In genomic region chr11:116282912-116283521, GRCm38 (mm10) we compare ENCODE assay signal across 12 mouse cellular contexts. TPM values are rescaled to one million over a fixed set of nuclear protein-coding genes. Genes with fewer than 3 reads are reported as not detected.
DNase-seq lines count a peak whose midpoint lies in the region; ATAC-seq and TF ChIP-seq lines count a peak whose summit lies in the region.
"Had no signal": no experiment of that assay in that cellular context is flagged by ENCODE, and none has a peak within 500 bp of the region (broad histone marks: within the 10 kb centered on the region; RNA-seq: fewer than 3 reads in every experiment).

No protein-coding gene starts in this region.

- ATAC-seq in hindbrain, embryonic 11.5 days (ENCODE audit: low FRiP score) = no peak
- ATAC-seq in hindbrain, embryonic 12.5 days (ENCODE audit: low FRiP score) = no peak
- ATAC-seq in limb, embryonic 13.5 days (ENCODE audit: low FRiP score, low read depth) = no peak
- no peak for ATAC-seq in liver, embryonic 12.5 days

- no peak overlapping the region for H3K9ac ChIP-seq in hindbrain, embryonic 11.5 days (ENCODE audit: low read depth, low read length)
- no peak overlapping the region for H3K9ac ChIP-seq in hindbrain, embryonic 12.5 days
- H3K9ac ChIP-seq in ES-Bruce4 (ENCODE audit: low read depth, poor library complexity, severe bottlenecking) = no peak overlapping the region
- 0 out of 2 replicates have a peak overlapping the region, but pooled peaks have one; percentile 31 for H3K9ac ChIP-seq in limb, embryonic 13.5 days
- H3K9ac ChIP-seq in liver, embryonic 12.5 days = no peak overlapping the region
- H3K9ac ChIP-seq: heart, embryonic 15.5 days; neural tube, embryonic 13.5 days had no signal

- no peak for TF ChIP-seq EP300 in ES-Bruce4 (IDR thresholded peaks at IDR 0.05; ENCODE audit: insufficient read depth, low read depth, low read length)

- no peaks in the 10 kb centered on the region for H3K9me3 ChIP-seq in hindbrain, embryonic 11.5 days (ENCODE audit: control insufficient read depth, low read length)
- H3K9me3 ChIP-seq in hindbrain, embryonic 12.5 days (replicated peaks) = no peaks in the 10 kb centered on the region
- no peaks in the 10 kb centered on the region for H3K9me3 ChIP-seq in ES-Bruce4 (replicated peaks; ENCODE audit: control insufficient read depth, insufficient read depth, low read length, poor library complexity, severe bottlenecking)
- H3K9me3 ChIP-seq in embryonic facial prominence, embryonic 10.5 days = no peaks in the 10 kb centered on the region
- H3K9me3 ChIP-seq in limb, embryonic 13.5 days = no peaks in the 10 kb centered on the region
- peaks cover 4% of the 10 kb centered on the region; the same call in 1 of the 2 replicates for H3K9me3 ChIP-seq in liver, embryonic 12.5 days (replicated peaks)
- H3K9me3 ChIP-seq: heart, embryonic 15.5 days; neural tube, embryonic 13.5 days had no signal

- no peak overlapping the region for H3K4me2 ChIP-seq in hindbrain, embryonic 11.5 days (replicated peaks; ENCODE audit: low read depth, low read length)
- H3K4me2 ChIP-seq in hindbrain, embryonic 12.5 days (replicated peaks) = no peak overlapping the region
- 0 out of 2 replicates have a peak overlapping the region, but pooled peaks have one; percentile 14 for H3K4me2 ChIP-seq in limb, embryonic 13.5 days (replicated peaks)
- H3K4me2 ChIP-seq in liver, embryonic 12.5 days = no peak overlapping the region

- WGBS in hindbrain, embryonic 11.5 days = 11% methylated on average over 48 of the region's 48 CpGs
- 9% methylated on average over 48 of the region's 48 CpGs for WGBS in hindbrain, embryonic 12.5 days
- WGBS in embryonic facial prominence, embryonic 10.5 days = 11% methylated on average over 48 of the region's 48 CpGs
- WGBS in limb, embryonic 13.5 days = 11% methylated on average over 48 of the region's 48 CpGs
- WGBS in liver, embryonic 12.5 days (ENCODE audit: insufficient replicate concordance) = 11% methylated on average over 48 of the region's 48 CpGs

- H3K4me1 ChIP-seq in hindbrain, embryonic 11.5 days (replicated peaks; ENCODE audit: control insufficient read depth, insufficient read depth, low read length) = peaks cover 10% of the 10 kb centered on the region
- H3K4me1 ChIP-seq in hindbrain, embryonic 12.5 days = peaks cover 19% of the 10 kb centered on the region
- no peaks in the 10 kb centered on the region for H3K4me1 ChIP-seq in ES-Bruce4 (ENCODE audit: control insufficient read depth, insufficient read depth, low read length)
- H3K4me1 ChIP-seq in embryonic facial prominence, embryonic 10.5 days = peaks cover 31% of the 10 kb centered on the region
- H3K4me1 ChIP-seq in limb, embryonic 13.5 days = peaks cover 21% of the 10 kb centered on the region
- H3K4me1 ChIP-seq in liver, embryonic 12.5 days = peaks cover 16% of the 10 kb centered on the region

- H3K36me3 ChIP-seq in hindbrain, embryonic 11.5 days (ENCODE audit: control insufficient read depth, insufficient read depth, low read length) = 0 out of 2 replicates have a peak, but pooled peaks cover under 1% of the 10 kb centered on the region
- peaks cover 9% of the 10 kb centered on the region for H3K36me3 ChIP-seq in hindbrain, embryonic 12.5 days
- H3K36me3 ChIP-seq in ES-Bruce4 (ENCODE audit: control insufficient read depth, insufficient read depth, low read length, poor library complexity, severe bottlenecking) = no peaks in the 10 kb centered on the region
- peaks cover 9% of the 10 kb centered on the region for H3K36me3 ChIP-seq in embryonic facial prominence, embryonic 10.5 days (replicated peaks)
- peaks cover 10% of the 10 kb centered on the region for H3K36me3 ChIP-seq in limb, embryonic 13.5 days
- H3K36me3 ChIP-seq in liver, embryonic 12.5 days = peaks cover 8% of the 10 kb centered on the region; the same call in 1 of the 2 replicates

- DNase-seq in hindbrain, embryonic 11.5 days (ENCODE audit: low spot score) = peak; percentile 30
- DNase-seq in embryonic facial prominence, embryonic 10.5 days (ENCODE audit: low spot score) = no peak
- DNase-seq in left cerebral cortex, postnatal 14 days (ENCODE audit: low spot score in 2 of 2) = no peak
- no peak for DNase-seq in left cerebral cortex, postnatal 10 days (ENCODE audit: extremely low spot score in 1 of 2, low spot score in 2 of 2)

- TF ChIP-seq POLR2A in ES-Bruce4 (IDR thresholded peaks at IDR 0.05; ENCODE audit: insufficient read depth, low read length) = no peak

- intact Hi-C loops in left cerebral cortex, postnatal 14 days (cut with DNase I) = no loop called here
- intact Hi-C loops in left cerebral cortex, postnatal 10 days (cut with DNase I) = no loop called here

- TF ChIP-seq CTCF in ES-Bruce4 (IDR thresholded peaks at IDR 0.05; ENCODE audit: low read depth, low read length) = no peak

- no peak overlapping the region for H3K27ac ChIP-seq in hindbrain, embryonic 11.5 days (ENCODE audit: low read depth, low read length)
- no peak overlapping the region for H3K27ac ChIP-seq in hindbrain, embryonic 12.5 days
- H3K27ac ChIP-seq in ES-Bruce4 (ENCODE audit: insufficient read depth, low read length) = no peak overlapping the region
- H3K27ac ChIP-seq in embryonic facial prominence, embryonic 10.5 days (replicated peaks) = no peak overlapping the region
- H3K27ac ChIP-seq in limb, embryonic 13.5 days = no peak overlapping the region
- H3K27ac ChIP-seq in liver, embryonic 12.5 days = no peak overlapping the region
- H3K27ac ChIP-seq: heart, embryonic 15.5 days; neural tube, embryonic 13.5 days had no signal

- no peak overlapping the region for H3K4me3 ChIP-seq in hindbrain, embryonic 11.5 days (ENCODE audit: low read depth, low read length)
- no peak overlapping the region for H3K4me3 ChIP-seq in hindbrain, embryonic 12.5 days
- H3K4me3 ChIP-seq in ES-Bruce4 (ENCODE audit: low read depth, low read length) = peak overlapping the region; percentile 24
- H3K4me3 ChIP-seq in embryonic facial prominence, embryonic 10.5 days = peak overlapping the region; percentile 25; the same call in 1 of the 2 replicates
- H3K4me3 ChIP-seq in limb, embryonic 13.5 days = peak overlapping the region; percentile 42
- no peak overlapping the region for H3K4me3 ChIP-seq in liver, embryonic 12.5 days

- peaks cover 54% of the 10 kb centered on the region for H3K27me3 ChIP-seq in hindbrain, embryonic 11.5 days (ENCODE audit: control insufficient read depth, insufficient read depth, low read length)
- peaks cover 67% of the 10 kb centered on the region for H3K27me3 ChIP-seq in hindbrain, embryonic 12.5 days
- no peaks in the 10 kb centered on the region for H3K27me3 ChIP-seq in ES-Bruce4 (ENCODE audit: control insufficient read depth, insufficient read depth, low read length, poor library complexity, severe bottlenecking)
- peaks cover 68% of the 10 kb centered on the region for H3K27me3 ChIP-seq in embryonic facial prominence, embryonic 10.5 days (replicated peaks; ENCODE audit: low read depth, poor library complexity, severe bottlenecking)
- peaks cover 68% of the 10 kb centered on the region for H3K27me3 ChIP-seq in limb, embryonic 13.5 days
- H3K27me3 ChIP-seq in liver, embryonic 12.5 days (replicated peaks) = peaks cover 74% of the 10 kb centered on the region
- H3K27me3 ChIP-seq: CH12.LX had no signal

RNA-seq across cellular contexts. Expression of gene Galr2, which starts 2.3 kb away (rescaled TPM):
- polyA plus RNA-seq in hindbrain, embryonic 11.5 days (2014; fragmentation: Nextera tagmentation; extraction: Ambion mirVana) = 0.42 and 0.54 TPM in 2 replicates
- polyA plus RNA-seq in hindbrain, embryonic 12.5 days (2016; fragmentation: Nextera tagmentation; extraction: Ambion mirVana) = 0.53 and 0.56 TPM in 2 replicates
- 0.35 and 0.61 TPM in 2 replicates for polyA plus RNA-seq in ES-Bruce4 (2011; ENCODE audit: insufficient read depth, insufficient read length, low read depth, missing spikeins)
- 0.25 and 0.39 TPM in 2 replicates for polyA plus RNA-seq in embryonic facial prominence, embryonic 10.5 days (2016; fragmentation: Nextera tagmentation; extraction: Ambion mirVana)
- polyA plus RNA-seq in limb, embryonic 13.5 days (2015; fragmentation: Nextera tagmentation; extraction: Ambion mirVana) = 0.18 and 0.27 TPM in 2 replicates
- total RNA-seq in left cerebral cortex, postnatal 14 days (2021) = under 1 TPM in 1 of 2 experiments, not detected in 1; 0.18 TPM
- polyA plus RNA-seq in liver, embryonic 12.5 days (2016; fragmentation: Nextera tagmentation; extraction: Ambion mirVana) = not detected in 2 replicates
- not detected for total RNA-seq in left cerebral cortex, postnatal 10 days (2021)
- polyA plus RNA-seq: frontal cortex, adult 2 months had no signal

RNA-seq across cellular contexts. Expression of gene Srp68, which starts 9.0 kb away (rescaled TPM):
- polyA plus RNA-seq in hindbrain, embryonic 11.5 days (2014; fragmentation: Nextera tagmentation; extraction: Ambion mirVana) = 72.4 and 74.0 TPM in 2 replicates
- 85.2 and 88.0 TPM in 2 replicates for polyA plus RNA-seq in hindbrain, embryonic 12.5 days (2016; fragmentation: Nextera tagmentation; extraction: Ambion mirVana)
- polyA plus RNA-seq in ES-Bruce4 (2011; ENCODE audit: insufficient read depth, insufficient read length, low read depth, missing spikeins) = 101 and 107 TPM in 2 replicates
- 104 TPM in 2 replicates for polyA plus RNA-seq in embryonic facial prominence, embryonic 10.5 days (2016; fragmentation: Nextera tagmentation; extraction: Ambion mirVana)
- 109 and 110 TPM in 2 replicates for polyA plus RNA-seq in limb, embryonic 13.5 days (2015; fragmentation: Nextera tagmentation; extraction: Ambion mirVana)
- 10 to 100 TPM; 52.0 to 56.4 TPM for total RNA-seq in left cerebral cortex, postnatal 14 days (2021)
- 66.4 and 66.8 TPM in 2 replicates for polyA plus RNA-seq in liver, embryonic 12.5 days (2016; fragmentation: Nextera tagmentation; extraction: Ambion mirVana)
- 10 to 100 TPM; 52.5 to 56.3 TPM for total RNA-seq in left cerebral cortex, postnatal 10 days (2021)

RNA-seq across cellular contexts. Expression of gene Exoc7, which starts 24.0 kb away (rescaled TPM):
- 66.2 and 68.3 TPM in 2 replicates for polyA plus RNA-seq in hindbrain, embryonic 11.5 days (2014; fragmentation: Nextera tagmentation; extraction: Ambion mirVana)
- polyA plus RNA-seq in hindbrain, embryonic 12.5 days (2016; fragmentation: Nextera tagmentation; extraction: Ambion mirVana) = 82.8 and 89.1 TPM in 2 replicates
- 93.3 and 95.2 TPM in 2 replicates for polyA plus RNA-seq in ES-Bruce4 (2011; ENCODE audit: insufficient read depth, insufficient read length, low read depth, missing spikeins)
- polyA plus RNA-seq in embryonic facial prominence, embryonic 10.5 days (2016; fragmentation: Nextera tagmentation; extraction: Ambion mirVana) = 55.4 and 59.7 TPM in 2 replicates
- 76.5 and 80.2 TPM in 2 replicates for polyA plus RNA-seq in limb, embryonic 13.5 days (2015; fragmentation: Nextera tagmentation; extraction: Ambion mirVana)
- 100 to 1,000 TPM in 1 of 2 experiments, 10 to 100 TPM in 1; 92.7 to 115 TPM for total RNA-seq in left cerebral cortex, postnatal 14 days (2021)
- polyA plus RNA-seq in liver, embryonic 12.5 days (2016; fragmentation: Nextera tagmentation; extraction: Ambion mirVana) = 29.7 and 31.8 TPM in 2 replicates
- 10 to 100 TPM; 96.6 to 97.9 TPM for total RNA-seq in left cerebral cortex, postnatal 10 days (2021)

RNA-seq across cellular contexts. Expression of gene Evpl, which starts 45.1 kb away (rescaled TPM):
- 0.49 and 0.52 TPM in 2 replicates for polyA plus RNA-seq in hindbrain, embryonic 11.5 days (2014; fragmentation: Nextera tagmentation; extraction: Ambion mirVana)
- polyA plus RNA-seq in hindbrain, embryonic 12.5 days (2016; fragmentation: Nextera tagmentation; extraction: Ambion mirVana) = 1.0 and 1.3 TPM in 2 replicates
- 2.6 and 3.1 TPM in 2 replicates for polyA plus RNA-seq in ES-Bruce4 (2011; ENCODE audit: insufficient read depth, insufficient read length, low read depth, missing spikeins)
- 1.0 and 1.3 TPM in 2 replicates for polyA plus RNA-seq in embryonic facial prominence, embryonic 10.5 days (2016; fragmentation: Nextera tagmentation; extraction: Ambion mirVana)
- polyA plus RNA-seq in limb, embryonic 13.5 days (2015; fragmentation: Nextera tagmentation; extraction: Ambion mirVana) = 3.3 and 4.0 TPM in 2 replicates
- total RNA-seq in left cerebral cortex, postnatal 14 days (2021) = under 1 TPM; 0.68 to 0.97 TPM
- polyA plus RNA-seq in liver, embryonic 12.5 days (2016; fragmentation: Nextera tagmentation; extraction: Ambion mirVana) = 0.30 and 0.31 TPM in 2 replicates
- total RNA-seq in left cerebral cortex, postnatal 10 days (2021) = under 1 TPM; 0.77 to 0.97 TPM

RNA-seq across cellular contexts. Expression of gene Foxj1, which starts 52.2 kb away (rescaled TPM):
- polyA plus RNA-seq in hindbrain, embryonic 11.5 days (2014; fragmentation: Nextera tagmentation; extraction: Ambion mirVana) = 10.0 and 10.1 TPM in 2 replicates
- 27.2 and 28.2 TPM in 2 replicates for polyA plus RNA-seq in hindbrain, embryonic 12.5 days (2016; fragmentation: Nextera tagmentation; extraction: Ambion mirVana)
- polyA plus RNA-seq in ES-Bruce4 (2011; ENCODE audit: insufficient read depth, insufficient read length, low read depth, missing spikeins) = 11.7 and 12.3 TPM in 2 replicates
- polyA plus RNA-seq in embryonic facial prominence, embryonic 10.5 days (2016; fragmentation: Nextera tagmentation; extraction: Ambion mirVana) = 2.3 and 3.3 TPM in 2 replicates
- polyA plus RNA-seq in limb, embryonic 13.5 days (2015; fragmentation: Nextera tagmentation; extraction: Ambion mirVana) = 0.25 and 0.37 TPM in 2 replicates
- total RNA-seq in left cerebral cortex, postnatal 14 days (2021) = 1 to 10 TPM; 4.2 to 5.5 TPM
- polyA plus RNA-seq in liver, embryonic 12.5 days (2016; fragmentation: Nextera tagmentation; extraction: Ambion mirVana) = 1.2 and 1.4 TPM in 2 replicates
- total RNA-seq in left cerebral cortex, postnatal 10 days (2021) = 1 to 10 TPM; 2.7 to 3.9 TPM

Comparison
In these comparisons a context has a peak if more than half of its experiments do, and no peak if none do; other contexts are left out.
1. H3K4me3 ChIP-seq: peak in ES-Bruce4 (single experiment), embryonic facial prominence, embryonic 10.5 days (single experiment) and limb, embryonic 13.5 days (single experiment); none in hindbrain, embryonic 11.5 days (single experiment), hindbrain, embryonic 12.5 days (single experiment) and liver, embryonic 12.5 days (single experiment).